Mouse (Mus musculus) MEL (cell line): ENCODE results near the gene Yeats4. TPM values are rescaled to one million over a fixed set of nuclear protein-coding genes. Genes with fewer than 3 reads are reported as not detected.

Source experiments
- DNase-seq: peaks from one replicate; pipeline ENCODE4 v3.0.0; 2011; ENCODE audit warnings: low read depth, low spot score
- H3K27ac ChIP-seq: 2 replicates; pipeline ENCODE4 v1.5.1; 2012; ENCODE audit warnings: low read depth, mild to moderate bottlenecking, control low read depth, low read length, moderate library complexity; ENCODE audit not compliant: control insufficient read depth
- H3K27me3 ChIP-seq, 2 experiments: fragments of 150-350 bp in 1 of 2; sonication (generic) in 1 of 2; 2 replicates each; pipeline ENCODE4 v1.6.1; 2012; ENCODE audit warnings: low read length in 2 of 2, mild to moderate bottlenecking in 2 of 2, improper control_type of control experiment in 1 of 2, moderate library complexity in 1 of 2; ENCODE audit not compliant: insufficient read depth in 2 of 2, control insufficient read depth in 1 of 2
- H3K36me3 ChIP-seq, 2 experiments: 2 replicates each; pipeline ENCODE4 v1.6.1; 2012 to 2014; ENCODE audit warnings: low read length in 2 of 2, improper control_type of control experiment in 1 of 2, inconsistent platforms in 1 of 2, mild to moderate bottlenecking in 1 of 2; ENCODE audit not compliant: insufficient read depth in 2 of 2, control insufficient read depth in 1 of 2
- H3K4me1 ChIP-seq, 2 experiments: fragments of 150-350 bp in 1 of 2; sonication (generic) in 1 of 2; 2 replicates each; pipeline ENCODE4 v1.6.1; 2012; ENCODE audit warnings: low read length in 2 of 2, improper control_type of control experiment in 1 of 2, mild to moderate bottlenecking in 1 of 2; ENCODE audit not compliant: insufficient read depth in 2 of 2, control insufficient read depth in 1 of 2
- H3K4me3 ChIP-seq, 2 experiments: fragments of 150-350 bp in 1 of 2; sonication (generic) in 1 of 2; 2 replicates each; pipeline ENCODE4 v1.5.1; 2012; ENCODE audit warnings: low read depth in 2 of 2, low read length in 2 of 2, mild to moderate bottlenecking in 2 of 2, moderate library complexity in 2 of 2, control low read depth in 1 of 2, improper control_type of control experiment in 1 of 2; ENCODE audit not compliant: control insufficient read depth in 1 of 2, insufficient read depth in 1 of 2
- H3K79me2 ChIP-seq: 2 replicates; pipeline ENCODE4 v1.6.1; 2012; ENCODE audit warnings: mild to moderate bottlenecking, low read length, moderate library complexity; ENCODE audit not compliant: control insufficient read depth, poor library complexity, insufficient read depth
- H3K9ac ChIP-seq: 2 replicates; pipeline ENCODE4 v1.6.1; 2012; ENCODE audit warnings: low read depth, mild to moderate bottlenecking, control low read depth, low read length, moderate library complexity; ENCODE audit not compliant: control insufficient read depth, poor library complexity, severe bottlenecking
- H3K9me3 ChIP-seq: fragments of 150-350 bp; sonication (generic); replicated peaks from 2 replicates; pipeline ENCODE4 v1.6.1; 2012; ENCODE audit warnings: mild to moderate bottlenecking, low read length, improper control_type of control experiment, moderate library complexity; ENCODE audit not compliant: insufficient read depth
- BHLHE40 ChIP-seq: IDR thresholded peaks from 2 replicates; pipeline ENCODE4 v1.6.1; 2012; ENCODE audit warnings: low read depth, mild to moderate bottlenecking, inconsistent platforms, low read length, improper control_type of control experiment, borderline replicate concordance
- CHD1 ChIP-seq: IDR thresholded peaks from 2 replicates; pipeline ENCODE4 v1.6.1; 2012; ENCODE audit warnings: low read depth, mild to moderate bottlenecking, inconsistent platforms, low read length, improper control_type of control experiment
- CHD2 ChIP-seq: IDR thresholded peaks from 2 replicates; pipeline ENCODE4 v1.6.1; 2011; ENCODE audit warnings: low read length, improper control_type of control experiment
- CTCF ChIP-seq, 3 experiments: IDR thresholded peaks in 2 of 3; conservative IDR thresholded peaks in 1 of 3; 2 replicates each; pipeline ENCODE4 v1.5.1; 2011 to 2012; ENCODE audit warnings: low read length in 3 of 3, low read depth in 2 of 3, mild to moderate bottlenecking in 2 of 3, improper control_type of control experiment in 1 of 3, inconsistent platforms in 1 of 3, mixed read lengths in 1 of 3, moderate library complexity in 1 of 3; ENCODE audit not compliant: control insufficient read depth in 1 of 3, insufficient read depth in 1 of 3, poor library complexity in 1 of 3, severe bottlenecking in 1 of 3
- ELF1 ChIP-seq: IDR thresholded peaks from 2 replicates; pipeline ENCODE4 v1.6.1; 2014; ENCODE audit warnings: low read depth, mild to moderate bottlenecking, inconsistent platforms, low read length, improper control_type of control experiment, moderate library complexity
- EP300 ChIP-seq, 2 experiments: IDR thresholded peaks; 2 replicates each; pipeline ENCODE4 v1.6.1; 2011; ENCODE audit warnings: improper control_type of control experiment in 2 of 2, low read length in 2 of 2, low read depth in 1 of 2, mild to moderate bottlenecking in 1 of 2
- ETS1 ChIP-seq: IDR thresholded peaks from 2 replicates; pipeline ENCODE4 v1.6.1; 2012; ENCODE audit warnings: low read depth, mild to moderate bottlenecking, inconsistent platforms, low read length, improper control_type of control experiment, moderate library complexity
- GATA1 ChIP-seq: IDR thresholded peaks from 2 replicates; pipeline ENCODE4 v1.6.1; 2011; ENCODE audit warnings: low read depth, low read length, improper control_type of control experiment
- HCFC1 ChIP-seq: IDR thresholded peaks from 2 replicates; pipeline ENCODE4 v1.6.1; 2012; ENCODE audit warnings: low read depth, mild to moderate bottlenecking, inconsistent platforms, low read length, improper control_type of control experiment, moderate library complexity
- KAT2A ChIP-seq: conservative IDR thresholded peaks from 2 replicates; pipeline ENCODE4 v1.6.1; 2012; ENCODE audit warnings: low read depth, low read length, improper control_type of control experiment, inconsistent platforms
- MAFK ChIP-seq: IDR thresholded peaks from 2 replicates; pipeline ENCODE4 v1.6.1; 2011; ENCODE audit warnings: low read depth, mild to moderate bottlenecking, low read length, improper control_type of control experiment, borderline replicate concordance
- MAX ChIP-seq: IDR thresholded peaks from 2 replicates; pipeline ENCODE4 v1.6.1; 2011; ENCODE audit warnings: low read length, improper control_type of control experiment
- MAZ ChIP-seq: IDR thresholded peaks from 2 replicates; pipeline ENCODE4 v1.6.1; 2012; ENCODE audit warnings: low read depth, mild to moderate bottlenecking, inconsistent platforms, low read length, improper control_type of control experiment
- MEF2A ChIP-seq: IDR thresholded peaks from 2 replicates; pipeline ENCODE4 v1.6.1; 2014; ENCODE audit warnings: low read depth, mild to moderate bottlenecking, inconsistent platforms, low read length, improper control_type of control experiment; ENCODE audit not compliant: poor library complexity, insufficient replicate concordance, severe bottlenecking; ENCODE audit errors: extremely low read depth
- MXI1 ChIP-seq: IDR thresholded peaks from 2 replicates; pipeline ENCODE4 v1.6.1; 2011; ENCODE audit warnings: mild to moderate bottlenecking, low read depth, low read length, improper control_type of control experiment
- MYB ChIP-seq: IDR thresholded peaks from 2 replicates; pipeline ENCODE4 v1.6.1; 2011; ENCODE audit warnings: mild to moderate bottlenecking, low read depth, low read length, improper control_type of control experiment
- MYC ChIP-seq: IDR thresholded peaks from 2 replicates; pipeline ENCODE4 v1.6.1; 2011; ENCODE audit warnings: low read depth, mild to moderate bottlenecking, low read length, improper control_type of control experiment, moderate library complexity
- NELFE ChIP-seq: IDR thresholded peaks from 2 replicates; pipeline ENCODE4 v1.6.1; 2011; ENCODE audit warnings: low read depth, low read length, improper control_type of control experiment
- NRF1 ChIP-seq: IDR thresholded peaks from 2 replicates; pipeline ENCODE4 v1.6.1; 2014; ENCODE audit warnings: low read depth, mild to moderate bottlenecking, inconsistent platforms, low read length, improper control_type of control experiment, moderate library complexity; ENCODE audit not compliant: poor library complexity, insufficient read depth, severe bottlenecking
- POLR2A ChIP-seq, 2 experiments: IDR thresholded peaks; 2 replicates each; pipeline ENCODE4 v1.6.1; 2011 to 2012; ENCODE audit warnings: low read length in 2 of 2, mild to moderate bottlenecking in 2 of 2, control low read depth in 1 of 2, improper control_type of control experiment in 1 of 2, low read depth in 1 of 2, moderate library complexity in 1 of 2; ENCODE audit not compliant: control insufficient read depth in 1 of 2, insufficient read depth in 1 of 2, poor library complexity in 1 of 2
- POLR2AphosphoS2 ChIP-seq: IDR thresholded peaks from 2 replicates; pipeline ENCODE4 v1.6.1; 2011; ENCODE audit warnings: low read length, improper control_type of control experiment
- POLR2AphosphoS5 ChIP-seq: IDR thresholded peaks from 2 replicates; pipeline ENCODE4 v1.6.1; 2012; ENCODE audit warnings: low read depth, borderline replicate concordance, mild to moderate bottlenecking, inconsistent platforms, low read length, moderate library complexity, mixed read lengths
- RAD21 ChIP-seq: IDR thresholded peaks from 2 replicates; pipeline ENCODE4 v1.6.1; 2011; ENCODE audit warnings: mild to moderate bottlenecking, low read depth, low read length, improper control_type of control experiment
- RCOR1 ChIP-seq: IDR thresholded peaks from 2 replicates; pipeline ENCODE4 v1.6.1; 2012; ENCODE audit warnings: low read depth, mild to moderate bottlenecking, inconsistent platforms, low read length, improper control_type of control experiment
- SIN3A ChIP-seq: IDR thresholded peaks from 2 replicates; pipeline ENCODE4 v1.6.1; 2012; ENCODE audit warnings: low read length, improper control_type of control experiment, inconsistent platforms
- TAL1 ChIP-seq: IDR thresholded peaks from 2 replicates; pipeline ENCODE4 v1.6.1; 2012; ENCODE audit warnings: mild to moderate bottlenecking, inconsistent platforms, low read length, moderate library complexity, mixed read lengths
- TBP ChIP-seq: IDR thresholded peaks from 2 replicates; pipeline ENCODE4 v1.8.0; 2011; ENCODE audit warnings: low read depth, low read length, improper control_type of control experiment
- UBTF ChIP-seq: IDR thresholded peaks from 2 replicates; pipeline ENCODE4 v1.6.1; 2012; ENCODE audit warnings: low read depth, mild to moderate bottlenecking, inconsistent platforms, low read length, improper control_type of control experiment, moderate library complexity, borderline replicate concordance; ENCODE audit not compliant: insufficient read depth
- USF1 ChIP-seq: IDR thresholded peaks from 2 replicates; pipeline ENCODE4 v1.6.1; 2014; ENCODE audit warnings: low read depth, mild to moderate bottlenecking, inconsistent platforms, low read length, improper control_type of control experiment, moderate library complexity
- USF2 ChIP-seq, 2 experiments: IDR thresholded peaks; 2 replicates each; pipeline ENCODE4 v1.6.1; 2011 to 2012; ENCODE audit warnings: improper control_type of control experiment in 2 of 2, low read length in 2 of 2, borderline replicate concordance in 1 of 2, inconsistent platforms in 1 of 2, low read depth in 1 of 2, mild to moderate bottlenecking in 1 of 2; ENCODE audit not compliant: insufficient read depth in 1 of 2
- ZC3H11A ChIP-seq: IDR thresholded peaks from 2 replicates; pipeline ENCODE4 v1.6.1; 2012; ENCODE audit warnings: low read depth, mild to moderate bottlenecking, inconsistent platforms, low read length, improper control_type of control experiment
- ZKSCAN1 ChIP-seq: IDR thresholded peaks from 2 replicates; pipeline ENCODE4 v1.6.1; 2012; ENCODE audit warnings: low read depth, mild to moderate bottlenecking, inconsistent platforms, low read length, improper control_type of control experiment, moderate library complexity
- ZMIZ1 ChIP-seq: IDR thresholded peaks from 2 replicates; pipeline ENCODE4 v1.6.1; 2012; ENCODE audit warnings: low read depth, mild to moderate bottlenecking, inconsistent platforms, low read length, improper control_type of control experiment, moderate library complexity
- ZNF384 ChIP-seq: IDR thresholded peaks from 2 replicates; pipeline ENCODE4 v1.6.1; 2012; ENCODE audit warnings: low read depth, mild to moderate bottlenecking, inconsistent platforms, low read length, improper control_type of control experiment
- polyA plus RNA-seq, 2 experiments: library from polyadenylated mRNA; stranded (reverse) in 1 of 2; unstranded in 1 of 2; fragments of >175 nt in 1 of 2; fragments of >200 nt in 1 of 2; gene quantifications; 2 replicates each; pipeline versions ENCODE4 v1.2.1 to v1.2.4; 2012; ENCODE audit warnings: low replicate concordance in 2 of 2, low read depth in 1 of 2; ENCODE audit not compliant: insufficient read length in 2 of 2, insufficient read depth in 1 of 2, missing spikeins in 1 of 2
- total RNA-seq: library from RNA; depleted of rRNA; stranded (reverse); fragments of 300-350 nt; gene quantifications from 2 replicates; pipeline ENCODE4 v1.2.3, GENCODE M21; 2012; rRNA removed

The Yeats4 gene
- total RNA-seq (61.8 and 69.4 TPM in 2 replicates), polyA plus RNA-seq (100 to 1,000 TPM in 1 of 2 experiments, not detected in 1; 106 TPM)

- H3K4me3 ChIP-seq = peak within 1 kb of the TSS; percentile 65 to 74
- H3K4me1 ChIP-seq = peaks cover 0 to 5% of the 10 kb centered on the region in 2 experiments; a peak in 1 of 4 replicates
- peak within 1 kb of the TSS; percentile 93 for H3K27ac ChIP-seq
- no peaks in the 10 kb centered on the region for H3K27me3 ChIP-seq
- H3K9ac ChIP-seq = peak within 1 kb of the TSS; percentile 93
- peak; percentile 96 for DNase-seq
- peaks cover 0 to 6% of the 10 kb centered on the region in 2 experiments; a peak in 2 of 4 replicates for H3K36me3 ChIP-seq
- H3K79me2 ChIP-seq = peaks cover 14% of the 10 kb centered on the region
- H3K9me3 ChIP-seq = no peaks in the 10 kb centered on the region
- TF ChIP-seq ETS1 (no peak), RCOR1 (no peak), ELF1 (no peak), HCFC1 (peak; percentile 76), USF1 (peak; percentile 43; the same call in 1 of the 2 replicates), TAL1 (no peak), ZKSCAN1 (no peak), MYB (no peak), BHLHE40 (no peak), SIN3A (peak; percentile 64), RAD21 (no peak), MAX (peak; percentile 60; the same call in 1 of the 2 replicates), MEF2A (no peak), POLR2AphosphoS5 (no peak), USF2 (IDR thresholded peaks at IDR 0.05; ENCODE audit: borderline replicate concordance in 1 of 2, insufficient read depth in 1 of 2, low read depth in 1 of 2, low read length in 2 of 2) (no peak), ZC3H11A (no peak), POLR2A (IDR thresholded peaks at IDR 0.05; ENCODE audit: control insufficient read depth in 1 of 2, insufficient read depth in 1 of 2, low read depth in 1 of 2, low read length in 2 of 2, poor library complexity in 1 of 2) (peak; percentile 95 to 97), MAFK (no peak), CHD1 (no peak), CTCF (IDR thresholded peaks at IDR 0.05 in 2 of 3, conservative IDR thresholded peaks at IDR 0.05 in 1 of 3; ENCODE audit: control insufficient read depth in 1 of 3, insufficient read depth in 1 of 3, low read depth in 2 of 3, low read length in 3 of 3, poor library complexity in 1 of 3, severe bottlenecking in 1 of 3) (no peak), ZNF384 (no peak), POLR2AphosphoS2 (peak; percentile 89), UBTF (no peak), EP300 (IDR thresholded peaks at IDR 0.05; ENCODE audit: low read depth in 1 of 2, low read length in 2 of 2) (peak in 1 of 2 experiments; percentile 34; a peak in 1 of 4 replicates), ZMIZ1 (peak; percentile 68; the same call in 1 of the 2 replicates), TBP (peak; percentile 33), MAZ (no peak), MXI1 (peak; percentile 3), NELFE (peak; percentile 98), KAT2A (peak; percentile 25; the same call in 1 of the 2 replicates), NRF1 (peak; percentile 87), MYC (peak; percentile 72; the same call in 1 of the 2 replicates), CHD2 (no peak), GATA1 (peak; percentile 40; the same call in 1 of the 2 replicates)
These were observed at the start of gene Yeats4 for GRCm38 (mm10) chr10:117224102-117224990. Gene Yeats4, minus strand, starts transcription at chr10:117224507.
